Mouse (Mus musculus) urinary bladder, postnatal 4 days (tissue): ENCODE measurements at regions not wholly inside any gene's neighbourhood (a gene's known extent, or its start where the extent isn't known, plus 50 kb on each side); places are given as distances from the start of the nearest gene placed in this dataset.

Experiments used
- DNase-seq, 2 experiments: peaks; one replicate each; pipeline ENCODE4 v3.0.0; 2021 to 2022; ENCODE audit warnings: low spot score in 2 of 2

DNA sequence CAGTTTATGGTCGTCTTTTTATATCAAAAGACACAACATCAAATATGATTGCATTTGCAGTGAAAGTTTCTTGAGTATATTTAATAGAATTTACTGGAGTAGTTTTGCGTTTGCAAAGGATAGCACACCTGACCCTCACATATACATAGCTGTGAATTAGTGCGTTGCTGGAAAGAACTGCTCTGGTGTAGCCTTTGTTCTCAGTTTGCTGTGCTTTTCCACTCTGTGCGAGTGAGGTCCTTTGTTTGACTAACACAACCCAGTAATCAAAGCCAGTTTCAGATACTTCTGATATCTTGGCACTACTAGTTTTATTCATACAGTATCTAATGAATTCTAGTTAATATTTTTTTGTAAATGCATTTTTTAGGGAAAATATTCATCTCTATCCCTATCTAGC is 84.7 kb downstream of the Trim52 start:
- no peak for DNase-seq

DNA sequence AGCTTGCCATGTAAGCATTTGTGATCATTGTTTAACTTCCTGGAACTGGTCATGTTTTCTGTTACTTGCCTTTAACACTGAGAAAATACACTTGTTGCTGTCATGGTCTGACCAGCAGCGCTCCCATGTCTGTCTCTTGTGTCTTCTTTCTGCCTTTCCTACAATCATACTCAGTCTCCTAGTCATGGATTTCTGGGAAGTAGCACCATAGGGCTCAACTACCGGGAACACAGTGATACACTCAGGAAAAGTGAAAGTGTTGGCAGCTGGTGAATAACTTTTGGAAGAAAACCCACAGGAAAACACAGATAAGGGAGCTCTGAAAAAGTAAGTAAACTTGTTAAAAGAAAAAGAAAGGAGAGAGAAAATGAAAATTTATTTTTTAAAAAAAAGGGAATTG is 87.6 kb downstream of the Trim52 start:
- no peak for DNase-seq

DNA sequence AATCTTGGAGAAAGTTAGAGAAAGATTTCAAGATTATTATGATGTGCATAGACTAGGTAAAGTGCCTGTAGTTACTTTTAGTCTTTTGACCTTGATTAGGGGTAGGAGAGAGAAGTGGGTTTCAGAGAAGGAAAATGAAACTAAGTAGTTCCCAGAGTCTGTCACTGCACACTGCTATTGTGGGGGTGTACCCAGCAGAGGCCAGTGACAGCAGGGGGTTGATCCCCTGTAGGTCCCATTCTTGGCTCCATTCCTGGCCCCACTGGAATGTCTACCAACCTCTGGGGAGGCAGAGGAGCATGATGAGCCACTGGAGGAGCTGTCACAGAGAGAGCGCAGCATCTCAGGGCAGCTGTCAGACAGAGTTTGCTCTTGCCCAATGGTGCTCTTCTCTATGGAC is 88.1 kb downstream of the Trim52 start:
- no peak for DNase-seq

- DNase-seq: no peak
Measured at GRCm38 (mm10) chr14:106197826-106198225, 91.8 kb downstream of the Trim52 start.

- DNase-seq: no peak
Measured at GRCm38 (mm10) chr14:106199109-106199508, 93.1 kb downstream of the Trim52 start.

DNA sequence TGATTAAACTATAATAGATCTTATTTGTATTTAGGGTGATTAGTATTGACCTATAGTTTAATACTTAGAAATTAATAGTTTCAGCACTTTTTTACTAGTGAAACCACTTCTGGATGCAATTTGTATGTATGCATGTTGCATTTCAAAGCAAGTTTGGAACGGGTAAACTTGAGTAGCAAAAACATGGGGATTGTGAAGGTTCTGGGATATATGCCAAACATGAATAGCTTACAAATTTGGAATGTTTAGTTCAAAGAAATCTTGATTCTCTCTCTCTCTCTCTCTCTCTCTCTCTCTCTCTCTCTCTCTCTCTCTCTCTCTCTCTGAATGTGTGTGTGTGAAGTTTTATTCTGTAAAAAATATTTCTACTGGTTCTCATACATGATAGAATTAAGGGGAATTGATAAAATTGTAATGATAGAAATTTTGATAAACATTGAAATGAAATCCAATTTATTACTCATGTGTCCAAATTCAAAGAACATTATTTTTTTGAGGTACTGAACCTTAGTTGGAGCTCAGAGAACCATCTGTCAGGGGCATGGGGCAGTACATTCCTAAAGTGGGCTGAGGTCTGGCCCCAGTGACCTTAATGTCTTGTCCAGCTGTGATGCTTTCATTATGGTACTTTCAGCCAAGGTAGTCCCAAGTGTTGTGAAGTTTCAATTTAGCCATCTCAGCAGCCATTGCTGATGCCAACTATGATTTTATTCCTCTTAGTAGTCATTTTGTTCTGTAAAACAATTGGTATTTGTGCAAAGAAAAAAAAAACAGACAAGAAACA is 93.7 kb downstream of the Trim52 start:
- no peak for DNase-seq

- no peak for DNase-seq
Measured at GRCm38 (mm10) chr14:106211062-106211461, 105.1 kb downstream of the Trim52 start.

DNA sequence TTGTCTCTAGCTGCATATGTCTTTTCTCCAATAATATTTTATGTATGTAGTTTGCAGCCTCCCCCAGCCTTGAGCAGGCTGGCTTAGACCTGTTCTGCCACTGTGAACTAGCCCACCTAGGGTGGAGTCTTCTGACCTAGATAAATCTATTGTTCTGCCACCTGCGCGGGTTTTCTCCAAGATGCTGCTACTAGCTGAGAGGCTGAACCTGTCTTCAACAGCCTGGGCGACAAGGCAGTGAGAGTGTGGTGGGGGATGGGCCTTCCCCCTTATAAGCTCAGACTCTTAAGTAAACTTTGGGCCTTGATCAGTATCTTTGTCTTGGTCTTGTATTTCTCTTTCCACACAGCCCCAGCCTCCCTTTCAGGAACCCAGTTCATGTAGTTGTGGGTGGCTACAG is 111.7 kb downstream of the Trim52 start:
- no peak for DNase-seq

DNA sequence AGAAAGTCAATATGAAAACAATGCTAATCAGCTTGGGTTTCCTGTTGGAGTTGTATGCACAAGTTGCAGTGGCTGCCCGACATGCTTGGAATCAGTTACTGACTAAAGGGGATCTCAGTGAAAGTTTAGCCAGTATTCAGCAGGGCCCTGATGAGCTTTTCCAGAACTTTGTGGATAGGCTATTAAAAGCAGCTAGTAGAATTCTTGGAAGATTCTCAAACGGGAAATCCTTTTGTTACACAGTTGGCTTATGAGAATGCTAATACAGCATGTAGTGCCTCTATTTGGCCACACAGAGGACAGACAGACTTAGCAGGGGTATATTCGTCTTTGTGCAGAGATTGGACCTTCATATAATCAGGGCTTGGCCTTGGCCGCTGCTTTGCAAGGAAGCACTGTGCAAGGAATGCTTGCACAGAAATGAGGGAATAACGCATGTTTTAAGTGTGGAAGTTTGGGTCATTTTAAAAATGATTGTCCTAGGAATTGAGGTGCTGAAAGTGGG is 113.3 kb downstream of the Trim52 start:
- no peak for DNase-seq

DNA sequence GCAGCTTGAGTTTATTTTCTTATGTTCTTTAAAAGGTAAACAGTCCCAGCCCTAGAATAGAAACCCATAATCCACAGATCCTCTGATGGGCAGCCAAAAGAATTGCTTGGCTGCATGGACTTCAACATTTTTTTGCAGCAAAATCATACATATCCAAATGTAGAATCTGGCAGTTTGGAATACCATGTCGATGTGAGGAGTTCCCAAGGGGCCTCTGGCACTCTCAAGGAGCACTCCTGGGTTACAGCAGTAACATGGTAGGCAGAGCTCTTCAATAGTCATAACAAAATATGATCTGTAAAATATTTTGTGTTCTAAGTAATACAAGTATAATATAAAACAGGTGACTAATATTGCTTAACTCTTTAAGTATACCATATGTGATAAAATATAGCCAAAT is 119.4 kb downstream of the Trim52 start:
- no peak for DNase-seq

- DNase-seq: no peak
Measured at GRCm38 (mm10) chr14:106241721-106242405, 135.9 kb downstream of the Trim52 start.

DNA sequence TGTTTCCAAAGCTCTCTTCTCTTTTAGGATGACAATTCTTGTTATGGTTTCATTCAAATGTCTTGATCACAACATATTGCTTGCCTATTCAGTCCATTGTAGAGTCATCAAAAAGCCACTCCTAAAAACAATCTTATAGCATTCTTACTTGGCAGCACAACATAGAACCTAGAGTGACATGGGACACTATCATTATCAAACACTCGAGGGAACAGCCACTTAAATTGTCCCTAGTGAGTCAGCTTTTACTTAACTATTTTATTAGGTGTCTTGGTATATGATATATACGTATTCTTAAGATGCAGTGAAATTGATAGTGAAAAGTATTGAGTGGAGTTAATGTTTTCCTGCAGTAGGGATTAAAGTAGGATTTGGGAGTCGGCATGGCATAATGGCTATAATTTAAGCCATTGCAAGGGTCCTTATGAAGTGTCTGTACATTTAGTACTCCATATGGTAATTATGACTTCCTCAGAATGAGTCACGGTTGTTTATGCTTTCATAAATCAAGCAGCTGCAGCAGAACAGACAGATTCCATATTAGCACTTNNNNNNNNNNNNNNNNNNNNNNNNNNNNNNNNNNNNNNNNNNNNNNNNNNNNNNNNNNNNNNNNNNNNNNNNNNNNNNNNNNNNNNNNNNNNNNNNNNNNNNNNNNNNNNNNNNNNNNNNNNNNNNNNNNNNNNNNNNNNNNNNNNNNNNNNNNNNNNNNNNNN is 153.6 kb downstream of the Trim52 start:
- no peak for DNase-seq

- DNase-seq: no peak
Measured at GRCm38 (mm10) chr14:106265290-106265689, 159.3 kb downstream of the Trim52 start.

DNA sequence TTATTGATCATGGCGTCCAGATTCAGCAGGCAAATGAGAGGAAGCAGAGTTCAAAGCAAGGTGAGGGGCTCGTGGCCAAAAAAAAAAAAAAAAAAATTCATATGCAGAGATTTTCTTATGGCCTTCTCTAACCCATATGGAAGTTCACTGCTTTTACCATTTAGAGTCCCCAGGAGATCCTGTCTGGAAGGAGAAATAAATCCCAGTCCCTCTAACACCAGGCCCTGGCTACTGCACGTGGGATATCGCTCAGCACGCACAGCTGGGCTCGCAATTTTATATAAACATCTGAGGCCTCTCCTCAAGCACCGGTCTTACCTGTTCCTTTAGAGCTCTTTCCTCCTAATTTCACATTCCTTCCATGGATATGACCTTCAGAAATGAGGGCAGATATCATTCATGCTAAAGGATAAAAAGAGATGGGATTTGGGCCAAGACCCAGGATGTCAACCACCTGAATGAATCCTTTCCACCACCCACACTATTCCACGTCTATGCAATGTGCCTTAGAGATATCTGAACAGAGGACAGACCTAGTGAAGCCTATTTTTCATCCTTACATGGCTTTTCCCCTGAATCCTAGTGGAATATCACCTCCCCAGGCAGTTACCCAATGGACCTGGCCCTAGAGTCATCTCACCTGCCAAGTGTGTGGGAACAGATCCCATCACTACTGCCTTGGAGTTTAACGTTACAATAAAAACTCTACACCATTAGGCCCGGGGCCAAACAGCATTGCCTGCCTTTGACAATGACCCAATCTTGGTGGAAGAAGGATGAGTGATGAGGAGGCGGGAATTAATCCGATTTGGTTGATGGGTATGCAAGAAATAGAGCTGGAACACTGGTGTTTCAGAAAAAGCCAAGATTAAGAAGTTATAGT is 161.9 kb downstream of the Trim52 start:
- DNase-seq: no peak

GRCm38 (mm10) chr14:106269680-106270079 is 163.7 kb downstream of the Trim52 start:
- no peak for DNase-seq

DNA sequence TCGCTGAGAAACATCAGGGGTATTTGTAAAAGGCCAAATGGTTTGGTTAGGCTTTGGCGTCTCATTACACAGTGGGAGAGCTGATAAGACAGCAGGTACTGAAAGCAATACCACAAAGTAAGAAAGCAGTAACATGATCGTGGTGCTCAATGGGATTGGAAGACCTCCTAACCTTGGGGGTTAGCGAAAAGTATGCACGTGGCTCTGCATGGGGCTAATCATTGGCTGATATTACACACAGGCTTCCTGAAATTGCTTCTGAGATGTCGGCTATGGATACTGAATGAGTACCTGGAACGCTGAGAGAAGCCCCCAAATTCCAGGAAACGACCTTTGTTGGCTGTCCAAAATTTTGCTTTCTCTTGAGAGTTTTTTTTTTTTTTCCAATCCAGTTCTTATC is 207.6 kb downstream of the Trim52 start:
- DNase-seq: no peak

- no peak for DNase-seq
Measured at GRCm38 (mm10) chr14:106314079-106314551, 208.1 kb downstream of the Trim52 start.

GRCm38 (mm10) chr14:106318767-106319166 is 212.8 kb downstream of the Trim52 start:
- no peak for DNase-seq

- no peak for DNase-seq
Measured at GRCm38 (mm10) chr14:106327653-106328283, 221.8 kb downstream of the Trim52 start.

DNA sequence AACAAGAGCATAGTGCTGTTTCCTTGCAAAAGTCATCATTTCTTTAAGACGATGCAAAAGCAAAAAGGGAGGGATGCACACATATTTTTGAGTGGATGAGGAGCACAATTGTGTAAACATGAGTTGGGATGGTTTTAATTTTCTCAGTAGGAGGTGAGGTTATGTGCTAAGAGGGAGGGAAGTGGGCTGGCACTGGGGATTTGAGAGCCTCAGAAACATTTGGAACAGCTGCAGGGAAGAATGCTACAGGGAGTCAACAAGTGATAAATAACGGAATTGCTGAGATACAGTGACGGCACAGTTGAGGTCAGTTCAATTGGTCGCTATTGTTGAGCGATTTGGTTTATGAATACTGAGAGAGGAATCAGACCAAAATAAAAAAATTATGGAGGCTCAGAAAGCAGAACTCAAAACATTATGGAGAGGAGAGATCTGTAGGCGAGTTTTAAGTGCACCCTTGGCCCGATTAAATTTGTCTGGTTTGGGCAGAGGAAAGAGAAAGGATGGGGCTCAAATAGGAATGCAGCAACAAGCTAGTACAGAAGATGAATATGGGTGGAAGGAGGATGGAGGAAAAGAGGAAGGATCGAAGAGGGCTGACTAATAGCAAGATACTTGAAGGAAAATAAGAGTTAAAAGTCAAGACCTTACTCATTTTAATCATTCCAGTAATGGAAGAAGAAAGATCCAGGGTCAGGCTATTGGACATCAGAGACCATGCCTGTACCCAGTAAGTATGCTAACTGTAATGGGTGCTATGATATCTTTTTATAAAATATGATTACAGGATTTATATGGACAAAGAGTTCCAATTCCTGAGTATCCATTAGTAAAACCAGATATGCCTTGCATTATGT is 259.0 kb downstream of the Trim52 start:
- no peak for DNase-seq
